19 mouse cellular contexts compared by ENCODE assay signal in the genomic region with DNA sequence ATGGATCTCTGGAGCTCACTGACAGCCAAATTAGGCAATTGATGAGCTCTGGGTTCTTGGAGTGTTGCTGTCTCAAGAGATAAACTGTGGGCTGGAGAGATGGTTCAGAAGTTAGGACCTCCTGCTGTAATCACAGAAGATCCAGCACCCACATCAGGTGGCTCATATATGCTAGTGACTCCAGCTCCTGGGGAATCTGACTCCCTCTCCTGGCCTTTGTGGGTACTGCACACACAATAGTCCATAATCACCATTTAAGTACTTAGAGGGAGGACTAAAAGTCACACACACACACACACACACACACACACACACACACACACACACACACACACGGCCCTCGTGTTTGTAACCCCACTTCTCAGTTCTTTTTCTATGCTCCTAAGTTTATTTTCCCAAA. TPM values are rescaled to one million over a fixed set of nuclear protein-coding genes. Genes with fewer than 3 reads are reported as not detected.
A peak's percentile ranks its signal among the peaks of the same experiment; 100 is the strongest.
DNase-seq lines count a peak whose midpoint lies in the region; ATAC-seq and TF ChIP-seq lines count a peak whose summit lies in the region.
"Had no signal": no experiment of that assay in that cellular context is flagged by ENCODE, and none has a peak within 500 bp of the region (broad histone marks: within the 10 kb centered on the region; RNA-seq: fewer than 3 reads in every experiment).

No protein-coding gene starts in this region.

- no peak overlapping the region for H3K4me2 ChIP-seq in forebrain, postnatal 0 days (ENCODE audit: low read depth)
- no peak overlapping the region for H3K4me2 ChIP-seq in forebrain, embryonic 13.5 days
- H3K4me2 ChIP-seq in lung, postnatal 0 days (replicated peaks; ENCODE audit: low read depth, low read length) = no peak overlapping the region
- H3K4me2 ChIP-seq: embryonic facial prominence, embryonic 12.5 days; forebrain, embryonic 15.5 days; midbrain, embryonic 13.5 days; neural tube, embryonic 12.5 days had no signal

- H3K9me3 ChIP-seq in forebrain, postnatal 0 days (ENCODE audit: low read length) = no peaks in the 10 kb centered on the region
- no peaks in the 10 kb centered on the region for H3K9me3 ChIP-seq in forebrain, embryonic 13.5 days (replicated peaks)
- H3K9me3 ChIP-seq in lung, postnatal 0 days (ENCODE audit: low read length) = no peaks in the 10 kb centered on the region
- H3K9me3 ChIP-seq: embryonic facial prominence, embryonic 12.5 days; forebrain, embryonic 15.5 days; midbrain, embryonic 13.5 days; neural tube, embryonic 12.5 days had no signal

- H3K36me3 ChIP-seq in forebrain, postnatal 0 days (ENCODE audit: insufficient read depth) = no peaks in the 10 kb centered on the region
- no peaks in the 10 kb centered on the region for H3K36me3 ChIP-seq in forebrain, embryonic 13.5 days (ENCODE audit: poor library complexity, severe bottlenecking)
- no peaks in the 10 kb centered on the region for H3K36me3 ChIP-seq in lung, postnatal 0 days (ENCODE audit: insufficient read depth, low read length)
- H3K36me3 ChIP-seq: embryonic facial prominence, embryonic 12.5 days; forebrain, embryonic 15.5 days; midbrain, embryonic 13.5 days; neural tube, embryonic 12.5 days had no signal

- 91% methylated on average over 2 of the region's 2 CpGs for whole genome bisulfite sequencing in forebrain, postnatal 0 days
- WGBS in forebrain, embryonic 13.5 days = 75% methylated on average over 2 of the region's 2 CpGs
- WGBS in lung, postnatal 0 days = 68% methylated on average over 2 of the region's 2 CpGs

- TF ChIP-seq EP300 in lung, postnatal 0 days (IDR thresholded peaks at IDR 0.05) = no peak

- no peak overlapping the region for H3K27ac ChIP-seq in forebrain, postnatal 0 days (ENCODE audit: low read depth, low read length)
- no peak overlapping the region for H3K27ac ChIP-seq in forebrain, embryonic 13.5 days
- no peak overlapping the region for H3K27ac ChIP-seq in lung, postnatal 0 days (ENCODE audit: low read length)
- H3K27ac ChIP-seq: embryonic facial prominence, embryonic 12.5 days; forebrain, embryonic 15.5 days; midbrain, embryonic 13.5 days; neural tube, embryonic 12.5 days had no signal

- ATAC-seq in forebrain, postnatal 0 days = no peak
- ATAC-seq in forebrain, embryonic 13.5 days = no peak
- no peak for ATAC-seq in lung, postnatal 0 days
- ATAC-seq: activated CD4-positive, CD25-positive, alpha-beta regulatory T cell, adult 4 months; forebrain, embryonic 15.5 days; inflammation-experienced regulatory T-cells, adult 6 months; midbrain, embryonic 13.5 days had no signal

- peak; percentile 35 for TF ChIP-seq CTCF in forebrain, postnatal 0 days (IDR thresholded peaks at IDR 0.05; ENCODE audit: low read depth)
- TF ChIP-seq CTCF in lung, postnatal 0 days (IDR thresholded peaks at IDR 0.05) = peak; percentile 38

- DNase-seq in forebrain, postnatal 0 days = no peak
- DNase-seq in lung, postnatal 0 days (ENCODE audit: low spot score) = no peak
- no peak for DNase-seq in lung, postnatal 36 days
- DNase-seq in ES-CJ7 (ENCODE audit: low read depth, low spot score) = peak; percentile 78
- peak; percentile 42 for DNase-seq in induced T-regulatory cell, adult 2 months (ENCODE audit: low read depth)
- DNase-seq in left cerebral cortex, adult 8-10 months (ENCODE audit: low spot score in 2 of 2) = no peak
- DNase-seq in thymus, postnatal 36 days = no peak
- DNase-seq: cerebellum, adult 9-11 months; heart, postnatal 14 days; kidney, postnatal 4 days; lung, postnatal 14 days had no signal

- no peaks in the 10 kb centered on the region for H3K4me1 ChIP-seq in forebrain, postnatal 0 days (ENCODE audit: insufficient read depth)
- H3K4me1 ChIP-seq in forebrain, embryonic 13.5 days = peaks cover 11% of the 10 kb centered on the region
- no peaks in the 10 kb centered on the region; the same call in 1 of the 2 replicates for H3K4me1 ChIP-seq in lung, postnatal 0 days (ENCODE audit: insufficient read depth, low read depth, low read length)

- no peak overlapping the region for H3K9ac ChIP-seq in forebrain, postnatal 0 days
- H3K9ac ChIP-seq in forebrain, embryonic 13.5 days = no peak overlapping the region
- H3K9ac ChIP-seq in lung, postnatal 0 days (replicated peaks; ENCODE audit: low read depth) = no peak overlapping the region
- H3K9ac ChIP-seq: embryonic facial prominence, embryonic 12.5 days; forebrain, embryonic 15.5 days; midbrain, embryonic 13.5 days; neural tube, embryonic 12.5 days had no signal

- H3K27me3 ChIP-seq in forebrain, postnatal 0 days (ENCODE audit: insufficient read depth, low read length) = no peaks in the 10 kb centered on the region
- H3K27me3 ChIP-seq in forebrain, embryonic 13.5 days = no peaks in the 10 kb centered on the region
- H3K27me3 ChIP-seq in lung, postnatal 0 days (replicated peaks; ENCODE audit: insufficient read depth, low read length) = no peaks in the 10 kb centered on the region
- H3K27me3 ChIP-seq: embryonic facial prominence, embryonic 12.5 days; forebrain, embryonic 15.5 days; midbrain, embryonic 13.5 days; neural tube, embryonic 12.5 days had no signal

- H3K4me3 ChIP-seq in forebrain, postnatal 0 days (ENCODE audit: low read depth, low read length) = no peak overlapping the region
- H3K4me3 ChIP-seq in forebrain, embryonic 13.5 days = no peak overlapping the region
- no peak overlapping the region for H3K4me3 ChIP-seq in lung, postnatal 0 days (ENCODE audit: low read depth, low read length)
- H3K4me3 ChIP-seq: embryonic facial prominence, embryonic 12.5 days; forebrain, embryonic 15.5 days; midbrain, embryonic 13.5 days; neural tube, embryonic 12.5 days had no signal

RNA-seq across cellular contexts. Expression of a gene that starts 13.5 kb away (rescaled TPM):
- total RNA-seq in forebrain, postnatal 0 days (2014; rRNA removed) = 24.4 and 25.5 TPM in 2 replicates
- 1.1 and 1.9 TPM in 2 replicates for polyA plus RNA-seq in forebrain, postnatal 0 days (2015; fragmentation: Nextera tagmentation; extraction: Ambion mirVana)
- polyA plus RNA-seq in forebrain, embryonic 13.5 days (2015; fragmentation: Nextera tagmentation; extraction: Ambion mirVana) = 0.68 and 0.97 TPM in 2 replicates
- polyA plus RNA-seq in lung, postnatal 0 days (2015; fragmentation: Nextera tagmentation; extraction: Ambion mirVana) = 0.05 and 0.13 TPM in 2 replicates
- 10 to 100 TPM; 36.7 to 41.7 (median 39.7) TPM for total RNA-seq in left cerebral cortex, adult 8-10 months (2022)
- total RNA-seq: liver, adult 2 months had no signal
- polyA plus RNA-seq: activated CD4-positive, CD25-positive, alpha-beta regulatory T cell, adult 4 months; liver, adult 2 months had no signal

Comparison
In these comparisons a context has a peak if more than half of its experiments do, and no peak if none do; other contexts are left out.
1. DNase-seq: peak in ES-CJ7 (single experiment) and induced T-regulatory cell, adult 2 months (single experiment); none in forebrain, postnatal 0 days (single experiment), lung, postnatal 0 days (single experiment), lung, postnatal 36 days (single experiment), left cerebral cortex, adult 8-10 months (0 of 2) and thymus, postnatal 36 days (0 of 2).